Mouse (Mus musculus) ES-Bruce4 (cell line): ENCODE measurements at regions not wholly inside any gene's neighbourhood (a gene's known extent, or its start where the extent isn't known, plus 50 kb on each side); places are given as distances from the start of the nearest gene placed in this dataset.

ENCODE experiments used
- CTCF ChIP-seq: IDR thresholded peaks from one replicate; pipeline ENCODE4 v1.8.1; 2011; ENCODE audit warnings: low read depth, low read length
- EP300 ChIP-seq: IDR thresholded peaks from 2 replicates; pipeline ENCODE4 v1.6.1; 2011; ENCODE audit warnings: low read depth, low read length; ENCODE audit not compliant: insufficient read depth
- POLR2A ChIP-seq: IDR thresholded peaks from one replicate; pipeline ENCODE4 v1.8.1; 2011; ENCODE audit warnings: low read length; ENCODE audit not compliant: insufficient read depth

DNA sequence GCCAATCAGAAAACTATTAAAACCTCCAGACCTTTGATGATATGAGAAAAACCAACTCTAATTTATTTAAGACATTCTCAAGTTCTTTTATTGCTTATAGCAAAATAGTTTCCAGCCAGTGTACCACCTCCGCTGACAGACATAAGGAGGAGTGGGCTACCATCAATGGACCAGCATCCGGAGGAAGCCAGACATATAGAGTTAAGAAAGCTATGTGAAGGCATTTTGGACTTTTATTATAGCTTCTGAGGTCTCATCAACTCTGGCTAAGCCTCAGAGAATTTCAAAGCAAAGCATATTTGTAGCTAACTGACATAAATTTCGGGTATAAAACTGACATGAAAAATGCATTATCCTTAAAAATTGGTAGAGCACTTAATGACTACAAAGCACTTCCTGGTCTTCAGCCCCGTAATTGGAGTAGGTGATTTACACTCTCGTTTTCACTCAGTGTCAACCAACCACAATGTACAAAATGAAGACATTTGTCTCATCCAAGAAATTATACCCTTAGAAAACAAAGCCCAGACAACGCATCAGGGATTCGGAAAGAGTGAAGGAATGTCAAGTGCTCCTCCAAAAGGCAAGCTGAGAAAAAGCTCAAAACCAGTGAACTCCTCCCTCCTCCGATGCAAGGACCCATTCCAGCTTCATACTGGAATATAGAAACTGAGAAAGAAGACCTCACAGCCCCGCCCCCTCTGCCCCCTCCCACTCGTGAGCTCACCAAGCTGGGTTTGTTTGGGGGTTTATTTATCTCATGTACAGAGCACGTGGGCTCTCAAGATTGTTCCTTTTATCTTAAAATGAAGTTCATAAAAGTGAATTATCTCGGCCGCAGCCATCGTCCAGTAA is 208.5 kb downstream of the Mreg start:
- TF ChIP-seq POLR2A (no peak), CTCF (no peak), EP300 (no peak)
